Mouse (Mus musculus): ENCODE measurements around the gene Trp53bp2.

The Trp53bp2 gene

GRCm38 (mm10) chr1:182408684-182409327 lies at the start of gene Trp53bp2:
Gene Trp53bp2 (plus strand): TSS chr1:182409172.
- peak; percentile 96 for DNase-seq

GRCm38 (mm10) chr1:182362703-182363102 lies 46.3 kb upstream of the Trp53bp2 start:
- DNase-seq, result no peak

GRCm38 (mm10) chr1:182363683-182364404 lies 45.1 kb upstream of the Trp53bp2 start:
- DNase-seq, result no peak

- DNase-seq, result no peak
Measured at GRCm38 (mm10) chr1:182368309-182368708, 40.7 kb upstream of the Trp53bp2 start.

GRCm38 (mm10) chr1:182368782-182369181 lies 40.2 kb upstream of the Trp53bp2 start:
- no peak for DNase-seq

- no peak for DNase-seq
Measured at GRCm38 (mm10) chr1:182369435-182369834, 39.5 kb upstream of the Trp53bp2 start.

GRCm38 (mm10) chr1:182371891-182372290 lies 37.1 kb upstream of the Trp53bp2 start:
- DNase-seq, result no peak

GRCm38 (mm10) chr1:182376221-182376620 lies 32.8 kb upstream of the Trp53bp2 start:
- peak; percentile 74 for DNase-seq

- DNase-seq, result no peak
Measured at GRCm38 (mm10) chr1:182376826-182377225, 32.1 kb upstream of the Trp53bp2 start.

- DNase-seq, result no peak
Measured at GRCm38 (mm10) chr1:182377519-182377918, 31.5 kb upstream of the Trp53bp2 start.

GRCm38 (mm10) chr1:182378205-182378835 lies 30.7 kb upstream of the Trp53bp2 start:
- no peak for DNase-seq

- DNase-seq, result no peak
Measured at GRCm38 (mm10) chr1:182378876-182379275, 30.1 kb upstream of the Trp53bp2 start.

GRCm38 (mm10) chr1:182380683-182381082 lies 28.3 kb upstream of the Trp53bp2 start:
- no peak for DNase-seq

GRCm38 (mm10) chr1:182381327-182381726 lies 27.6 kb upstream of the Trp53bp2 start:
- no peak for DNase-seq

GRCm38 (mm10) chr1:182383096-182383495 lies 25.9 kb upstream of the Trp53bp2 start:
- DNase-seq, result no peak

- DNase-seq, result no peak
Measured at GRCm38 (mm10) chr1:182386449-182386848, 22.5 kb upstream of the Trp53bp2 start.

- no peak for DNase-seq
Measured at GRCm38 (mm10) chr1:182388729-182389128, 20.2 kb upstream of the Trp53bp2 start.

- DNase-seq, result no peak
Measured at GRCm38 (mm10) chr1:182398171-182398570, 10.8 kb upstream of the Trp53bp2 start.

- DNase-seq, result no peak
Measured at GRCm38 (mm10) chr1:182398780-182399179, 10.2 kb upstream of the Trp53bp2 start.

GRCm38 (mm10) chr1:182399205-182399604 lies 9.8 kb upstream of the Trp53bp2 start:
- DNase-seq, result no peak

- no peak for DNase-seq
Measured at GRCm38 (mm10) chr1:182399908-182400307, 9.1 kb upstream of the Trp53bp2 start.

- DNase-seq, result no peak
Measured at GRCm38 (mm10) chr1:182403076-182403475, 5.9 kb upstream of the Trp53bp2 start.

- no peak for DNase-seq
Measured at GRCm38 (mm10) chr1:182406621-182407020, 2.4 kb upstream of the Trp53bp2 start.

- no peak for DNase-seq
Measured at GRCm38 (mm10) chr1:182408243-182408642, 729 bp upstream of the Trp53bp2 start.
